Mouse (Mus musculus): Measurements from ENCODE around the gene Utp4. TPM values are rescaled to one million over a fixed set of nuclear protein-coding genes. Genes with fewer than 3 reads are reported as not detected.
A peak's percentile ranks its signal among the peaks of the same experiment; 100 is the strongest.

Gene Utp4
- total and polyA plus RNA-seq, 3 experiments: 80.6 to 202 (median 156) TPM

DNA sequence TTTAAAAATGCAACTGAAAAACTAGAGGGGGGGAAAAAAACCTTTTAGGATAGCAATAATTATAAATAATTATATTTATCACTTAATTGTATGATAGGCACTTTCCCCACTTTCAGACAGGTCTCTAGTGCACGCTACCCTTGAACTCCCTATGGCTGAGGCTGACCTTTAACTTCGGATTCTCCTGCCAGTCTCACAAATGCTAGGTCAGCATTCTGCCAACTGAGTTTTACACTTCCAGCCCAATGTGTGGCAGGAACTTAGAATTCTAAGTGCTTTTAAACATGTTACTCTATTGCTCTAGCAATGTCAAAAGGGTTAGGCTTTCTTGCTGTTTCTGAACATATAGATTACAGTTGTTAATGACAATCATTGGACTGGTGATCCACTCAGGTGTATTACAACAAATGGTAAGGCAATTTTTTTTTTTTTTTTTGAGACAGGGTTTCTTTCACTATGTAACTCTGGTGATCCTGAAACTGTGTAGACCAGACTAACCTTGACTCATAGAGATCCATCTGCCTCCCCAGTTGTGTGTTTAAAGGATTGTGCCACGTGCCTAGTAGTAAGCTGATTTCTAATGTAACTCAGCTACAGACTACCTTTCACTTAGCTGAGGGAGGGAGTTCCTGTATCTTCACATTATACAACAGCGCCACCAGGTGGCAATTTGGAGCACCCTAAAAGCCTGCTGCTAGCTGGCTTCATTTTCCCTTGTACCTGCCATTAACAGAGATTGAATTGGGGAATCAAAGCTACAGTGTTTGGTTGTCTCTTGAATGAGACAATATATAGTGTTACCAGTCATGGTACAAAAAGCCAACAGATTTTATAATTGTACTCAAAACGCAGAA, 5.9 kb upstream of the Utp4 start (continued):
- no peak for TF ChIP-seq CHD2 (IDR thresholded peaks at IDR 0.05; ENCODE audit: low read length)
- TF ChIP-seq MYC (IDR thresholded peaks at IDR 0.05; ENCODE audit: low read depth, low read length): peak; percentile 72; the same call in 1 of the 2 replicates
- TF ChIP-seq RCOR1 (conservative IDR thresholded peaks at IDR 0.05; ENCODE audit: low read depth, low read length): no peak
- no peak for TF ChIP-seq MEF2A (IDR thresholded peaks at IDR 0.05; ENCODE audit: borderline replicate concordance, low read depth, low read length)
- TF ChIP-seq MXI1 (IDR thresholded peaks at IDR 0.05; ENCODE audit: low read depth, low read length): peak; percentile 55; the same call in 1 of the 2 replicates
- peak; percentile 86 for TF ChIP-seq RAD21 (IDR thresholded peaks at IDR 0.05; ENCODE audit: low read depth, low read length)
- no peak for TF ChIP-seq JUND (conservative IDR thresholded peaks at IDR 0.05; ENCODE audit: low read depth, low read length)
- TF ChIP-seq BHLHE40 (IDR thresholded peaks at IDR 0.05; ENCODE audit: low read depth, low read length): peak; percentile 49

DNA sequence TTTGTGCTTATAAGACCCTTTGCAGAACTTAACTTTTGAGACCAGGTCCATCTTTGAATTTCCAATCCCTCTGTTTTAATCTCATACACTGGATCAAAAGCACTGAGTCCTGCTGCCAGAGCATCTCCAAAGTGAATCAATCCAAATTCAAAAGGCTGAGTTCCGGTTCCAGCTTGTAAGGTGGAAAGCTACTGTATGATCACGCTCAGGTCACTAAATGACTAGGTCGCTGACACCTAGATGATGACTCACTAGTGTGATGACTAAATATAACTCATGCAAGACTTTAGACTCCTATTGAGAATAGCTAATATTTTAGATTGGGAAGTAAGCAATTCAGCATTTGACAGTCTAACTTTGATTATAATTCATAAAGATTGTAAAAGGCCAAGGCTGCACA, 4.6 kb upstream of the Utp4 start:
- in situ Hi-C loops (cut with MboI; ENCODE audit: low pct_ligation_motif_present, low pct_unique_long_range_greater_than_20kb, low sequenced_read_pairs): loop anchor here (5.0 kb wide), 2 partner anchors 82 to 172 kb away; no protein-coding TSS in a partner anchor
- Histone ChIP-seq H3K4me2 (ENCODE audit: insufficient read depth, low read depth, poor library complexity, severe bottlenecking) (peak overlapping the region; percentile 42), H3K79me2 (replicated peaks; ENCODE audit: control insufficient read depth, extremely low read depth, insufficient read depth, poor library complexity, severe bottlenecking) (peaks cover 73% of the 10 kb centered on the region), H3K9ac (ENCODE audit: insufficient read depth, low read depth) (no peak overlapping the region), H3K9me3 (replicated peaks; ENCODE audit: low read length) (no peaks in the 10 kb centered on the region), H3K27ac (ENCODE audit: insufficient read depth, low read depth) (0 out of 2 replicates have a peak overlapping the region, but pooled peaks have one; percentile 40), H3K4me1 (ENCODE audit: control insufficient read depth in 1 of 2, insufficient read depth in 2 of 2) (peaks cover 13 to 39% of the 10 kb centered on the region in 2 experiments), H3K36me3 (replicated peaks in 1 of 2; ENCODE audit: control insufficient read depth in 1 of 2, insufficient read depth in 1 of 2, low read length in 1 of 2) (peaks cover 30 to 58% of the 10 kb centered on the region in 2 experiments), H3K4me3 (replicated peaks in 1 of 3; ENCODE audit: low read depth in 2 of 3, low read length in 2 of 3, poor library complexity in 1 of 3) (no peak overlapping the region), H3K27me3 (replicated peaks) (no peaks in the 10 kb centered on the region)
- peak; percentile 65 for DNase-seq (ENCODE audit: extremely low read depth)
- dilution Hi-C loops (cut with MboI; ENCODE audit: extremely low pct_ligation_motif_present, extremely low pct_unique_long_range_greater_than_20kb, low sequenced_read_pairs): no loop called here
- TF ChIP-seq PAX5 (IDR thresholded peaks at IDR 0.05; ENCODE audit: low read length) (no peak), CTCF (conservative IDR thresholded peaks at IDR 0.05 in 1 of 2, IDR thresholded peaks at IDR 0.05 in 1 of 2; ENCODE audit: low read depth in 2 of 2, low read length in 2 of 2) (no peak), GABPA (IDR thresholded peaks at IDR 0.05; ENCODE audit: insufficient replicate concordance, low read depth, low read length) (no peak), MAZ (IDR thresholded peaks at IDR 0.05; ENCODE audit: low read depth, low read length) (no peak), ZC3H11A (IDR thresholded peaks at IDR 0.05; ENCODE audit: low read depth, low read length) (no peak), JUN (IDR thresholded peaks at IDR 0.05; ENCODE audit: insufficient read depth, low read depth, low read length) (peak; percentile 73), MEF2A (IDR thresholded peaks at IDR 0.05; ENCODE audit: borderline replicate concordance, low read depth, low read length) (peak; percentile 37; the same call in 1 of the 2 replicates), MAX (IDR thresholded peaks at IDR 0.05; ENCODE audit: low read length) (no peak), ELF1 (IDR thresholded peaks at IDR 0.05; ENCODE audit: low read depth, low read length) (no peak), ZKSCAN1 (IDR thresholded peaks at IDR 0.05; ENCODE audit: borderline replicate concordance, low read depth, low read length) (no peak), BHLHE40 (IDR thresholded peaks at IDR 0.05; ENCODE audit: low read depth, low read length) (peak; percentile 78), CHD2 (IDR thresholded peaks at IDR 0.05; ENCODE audit: low read length) (no peak), JUND (conservative IDR thresholded peaks at IDR 0.05; ENCODE audit: low read depth, low read length) (peak; percentile 80), SIN3A (IDR thresholded peaks at IDR 0.05; ENCODE audit: low read length) (no peak), E2F4 (IDR thresholded peaks at IDR 0.05; ENCODE audit: insufficient replicate concordance, low read depth, low read length) (no peak), NELFE (IDR thresholded peaks at IDR 0.05; ENCODE audit: low read depth, low read length) (no peak), MXI1 (IDR thresholded peaks at IDR 0.05; ENCODE audit: low read depth, low read length) (no peak), ZMIZ1 (IDR thresholded peaks at IDR 0.05; ENCODE audit: low read depth, low read length) (no peak), IRF4 (IDR thresholded peaks at IDR 0.05; ENCODE audit: low read depth, low read length) (peak; percentile 78), CHD1 (IDR thresholded peaks at IDR 0.05; ENCODE audit: low read depth, low read length) (no peak), RCOR1 (conservative IDR thresholded peaks at IDR 0.05; ENCODE audit: low read depth, low read length) (no peak), HCFC1 (IDR thresholded peaks at IDR 0.05; ENCODE audit: low read depth, low read length) (no peak), ETS1 (conservative IDR thresholded peaks at IDR 0.05; ENCODE audit: low read depth, low read length) (peak; percentile 68), TBP (conservative IDR thresholded peaks at IDR 0.05; ENCODE audit: low read depth, low read length) (no peak), UBTF (IDR thresholded peaks at IDR 0.05; ENCODE audit: low read depth, low read length) (no peak), EP300 (IDR thresholded peaks at IDR 0.05; ENCODE audit: low read length) (peak; percentile 35; the same call in 1 of the 2 replicates), SMC3 (IDR thresholded peaks at IDR 0.05; ENCODE audit: low read depth, low read length) (no peak), ZNF384 (IDR thresholded peaks at IDR 0.05; ENCODE audit: low read depth, low read length) (no peak), USF1 (IDR thresholded peaks at IDR 0.05; ENCODE audit: low read depth, low read length) (no peak), MAFK (IDR thresholded peaks at IDR 0.05; ENCODE audit: insufficient replicate concordance, low read length) (no peak), MYC (IDR thresholded peaks at IDR 0.05; ENCODE audit: low read depth, low read length) (no peak), TCF12 (IDR thresholded peaks at IDR 0.05; ENCODE audit: low read depth, low read length) (no peak), USF2 (conservative IDR thresholded peaks at IDR 0.05; ENCODE audit: low read depth, low read length) (no peak), POLR2A (IDR thresholded peaks at IDR 0.05; ENCODE audit: low read depth, low read length) (no peak)

Data from CH12.LX (cell line).